Mouse (Mus musculus): ENCODE data around the gene Dync2h1. TPM values are rescaled to one million over a fixed set of nuclear protein-coding genes. Genes with fewer than 3 reads are reported as not detected.

Dync2h1 gene
- polyA plus RNA-seq, 1 experiment from 2014 or later: 5.5 TPM

GRCm38 (mm10) chr9:7158605-7159004 is 25.6 kb downstream of the Dync2h1 start:
- Histone ChIP-seq H3K9ac (no peak overlapping the region), H3K36me3 (no peaks in the 10 kb centered on the region; the same call in 1 of the 2 replicates), H3K4me3 (no peak overlapping the region), H3K4me1 (replicated peaks) (no peaks in the 10 kb centered on the region), H3K27me3 (no peaks in the 10 kb centered on the region), H3K27ac (no peak overlapping the region), H3K9me3 (replicated peaks) (no peaks in the 10 kb centered on the region), H3K4me2 (no peak overlapping the region)
- 88% methylated on average over 7 of the region's 7 CpGs for WGBS
- ATAC-seq (replicated peaks; ENCODE audit: insufficient number of reproducible peaks, insufficient read depth, low FRiP score, low read depth): no peak

- no peak overlapping the region for H3K4me2 ChIP-seq
- ATAC-seq (replicated peaks; ENCODE audit: insufficient number of reproducible peaks, insufficient read depth, low FRiP score, low read depth): no peak
- no peaks in the 10 kb centered on the region for H3K4me1 ChIP-seq (replicated peaks)
- H3K4me3 ChIP-seq: no peak overlapping the region
- WGBS: 79% methylated on average over 2 of the region's 2 CpGs
- no peak overlapping the region for H3K27ac ChIP-seq
- H3K27me3 ChIP-seq: no peaks in the 10 kb centered on the region
- no peak overlapping the region for H3K9ac ChIP-seq
- no peaks in the 10 kb centered on the region; the same call in 1 of the 2 replicates for H3K36me3 ChIP-seq
- H3K9me3 ChIP-seq (replicated peaks): no peaks in the 10 kb centered on the region
Observed at GRCm38 (mm10) chr9:7154391-7154790, 29.9 kb downstream of the Dync2h1 start.

GRCm38 (mm10) chr9:7122863-7123262 is 61.4 kb downstream of the Dync2h1 start:
- WGBS: 74% methylated on average over 2 of the region's 2 CpGs
- Histone ChIP-seq H3K9me3 (replicated peaks) (no peaks in the 10 kb centered on the region), H3K27me3 (no peaks in the 10 kb centered on the region), H3K4me2 (no peak overlapping the region), H3K4me3 (no peak overlapping the region), H3K9ac (no peak overlapping the region), H3K27ac (no peak overlapping the region), H3K36me3 (no peaks in the 10 kb centered on the region), H3K4me1 (replicated peaks) (no peaks in the 10 kb centered on the region)
- ATAC-seq (replicated peaks; ENCODE audit: insufficient number of reproducible peaks, insufficient read depth, low FRiP score, low read depth): no peak

- no peak for ATAC-seq (replicated peaks; ENCODE audit: insufficient number of reproducible peaks, insufficient read depth, low FRiP score, low read depth)
- Histone ChIP-seq H3K27me3 (no peaks in the 10 kb centered on the region), H3K4me3 (no peak overlapping the region), H3K27ac (no peak overlapping the region), H3K4me1 (replicated peaks) (no peaks in the 10 kb centered on the region), H3K36me3 (no peaks in the 10 kb centered on the region), H3K9me3 (replicated peaks) (no peaks in the 10 kb centered on the region), H3K9ac (no peak overlapping the region), H3K4me2 (no peak overlapping the region)
- 58% methylated on average over 1 of the region's 1 CpGs for WGBS
Observed at GRCm38 (mm10) chr9:7110166-7110565, 74.1 kb downstream of the Dync2h1 start.

GRCm38 (mm10) chr9:7101361-7101760 is 82.9 kb downstream of the Dync2h1 start:
- no peak for ATAC-seq (replicated peaks; ENCODE audit: insufficient number of reproducible peaks, insufficient read depth, low FRiP score, low read depth)
- no peak overlapping the region for H3K4me3 ChIP-seq
- no peaks in the 10 kb centered on the region for H3K4me1 ChIP-seq (replicated peaks)
- H3K9ac ChIP-seq: no peak overlapping the region
- H3K27me3 ChIP-seq: no peaks in the 10 kb centered on the region
- no peak overlapping the region for H3K4me2 ChIP-seq
- H3K27ac ChIP-seq: no peak overlapping the region
- H3K36me3 ChIP-seq: no peaks in the 10 kb centered on the region
- no peaks in the 10 kb centered on the region for H3K9me3 ChIP-seq (replicated peaks)

- Histone ChIP-seq H3K4me2 (no peak overlapping the region), H3K27me3 (no peaks in the 10 kb centered on the region), H3K9me3 (replicated peaks) (no peaks in the 10 kb centered on the region), H3K4me1 (replicated peaks) (no peaks in the 10 kb centered on the region), H3K9ac (no peak overlapping the region), H3K27ac (no peak overlapping the region), H3K4me3 (no peak overlapping the region), H3K36me3 (peaks cover 10% of the 10 kb centered on the region; the same call in 1 of the 2 replicates)
- WGBS: 74% methylated on average over 2 of the region's 2 CpGs
- ATAC-seq (replicated peaks; ENCODE audit: insufficient number of reproducible peaks, insufficient read depth, low FRiP score, low read depth): no peak
Observed at GRCm38 (mm10) chr9:7074625-7075024, 109.6 kb downstream of the Dync2h1 start.

GRCm38 (mm10) chr9:7070846-7071245 is 113.4 kb downstream of the Dync2h1 start:
- Histone ChIP-seq H3K9me3 (replicated peaks) (no peaks in the 10 kb centered on the region), H3K27me3 (no peaks in the 10 kb centered on the region), H3K27ac (no peak overlapping the region), H3K36me3 (peaks cover 5% of the 10 kb centered on the region; the same call in 1 of the 2 replicates), H3K4me1 (replicated peaks) (no peaks in the 10 kb centered on the region), H3K4me2 (no peak overlapping the region), H3K9ac (no peak overlapping the region), H3K4me3 (no peak overlapping the region)
- 69% methylated on average over 3 of the region's 3 CpGs for WGBS
- no peak for ATAC-seq (replicated peaks; ENCODE audit: insufficient number of reproducible peaks, insufficient read depth, low FRiP score, low read depth)

- Histone ChIP-seq H3K27me3 (no peaks in the 10 kb centered on the region), H3K36me3 (0 out of 2 replicates have a peak, but pooled peaks cover 3% of the 10 kb centered on the region), H3K4me1 (replicated peaks) (no peaks in the 10 kb centered on the region), H3K4me3 (no peak overlapping the region), H3K27ac (no peak overlapping the region), H3K4me2 (no peak overlapping the region), H3K9ac (no peak overlapping the region), H3K9me3 (replicated peaks) (no peaks in the 10 kb centered on the region)
- no peak for ATAC-seq (replicated peaks; ENCODE audit: insufficient number of reproducible peaks, insufficient read depth, low FRiP score, low read depth)
- WGBS: 71% methylated on average over 3 of the region's 3 CpGs
Observed at GRCm38 (mm10) chr9:7050588-7050987, 133.7 kb downstream of the Dync2h1 start.

- H3K9me3 ChIP-seq (replicated peaks): no peaks in the 10 kb centered on the region; the same call in 1 of the 2 replicates
- H3K4me2 ChIP-seq: no peak overlapping the region
- 25% methylated on average over 5 of the region's 5 CpGs for WGBS
- H3K4me3 ChIP-seq: no peak overlapping the region
- no peaks in the 10 kb centered on the region for H3K4me1 ChIP-seq (replicated peaks)
- peak overlapping the region; percentile 43; the same call in 1 of the 2 replicates for H3K27ac ChIP-seq
- peak; percentile 77; the same call in 1 of the 2 replicates for ATAC-seq (replicated peaks; ENCODE audit: insufficient number of reproducible peaks, insufficient read depth, low FRiP score, low read depth)
- no peak overlapping the region for H3K9ac ChIP-seq
- no peaks in the 10 kb centered on the region for H3K27me3 ChIP-seq
- H3K36me3 ChIP-seq: peaks cover 11% of the 10 kb centered on the region
Observed at GRCm38 (mm10) chr9:7042635-7043273, 141.5 kb downstream of the Dync2h1 start.

GRCm38 (mm10) chr9:7041231-7041630 is 143.0 kb downstream of the Dync2h1 start:
- H3K27ac ChIP-seq: no peak overlapping the region
- no peak for ATAC-seq (replicated peaks; ENCODE audit: insufficient number of reproducible peaks, insufficient read depth, low FRiP score, low read depth)
- no peak overlapping the region for H3K9ac ChIP-seq
- no peak overlapping the region for H3K4me3 ChIP-seq
- no peaks in the 10 kb centered on the region; the same call in 1 of the 2 replicates for H3K9me3 ChIP-seq (replicated peaks)
- H3K27me3 ChIP-seq: no peaks in the 10 kb centered on the region
- H3K36me3 ChIP-seq: peaks cover 11% of the 10 kb centered on the region
- no peak overlapping the region for H3K4me2 ChIP-seq
- H3K4me1 ChIP-seq (replicated peaks): no peaks in the 10 kb centered on the region
- 83% methylated on average over 5 of the region's 5 CpGs for WGBS

GRCm38 (mm10) chr9:7032553-7032952 is 151.7 kb downstream of the Dync2h1 start:
- H3K27me3 ChIP-seq: no peaks in the 10 kb centered on the region
- no peak overlapping the region for H3K27ac ChIP-seq
- no peak overlapping the region for H3K9ac ChIP-seq
- no peaks in the 10 kb centered on the region for H3K36me3 ChIP-seq
- H3K9me3 ChIP-seq (replicated peaks): no peaks in the 10 kb centered on the region
- WGBS: 54% methylated on average over 2 of the region's 2 CpGs
- H3K4me1 ChIP-seq (replicated peaks): no peaks in the 10 kb centered on the region
- no peak overlapping the region for H3K4me3 ChIP-seq
- H3K4me2 ChIP-seq: no peak overlapping the region
- ATAC-seq (replicated peaks; ENCODE audit: insufficient number of reproducible peaks, insufficient read depth, low FRiP score, low read depth): peak; percentile 47; the same call in 1 of the 2 replicates

- ATAC-seq (replicated peaks; ENCODE audit: insufficient number of reproducible peaks, insufficient read depth, low FRiP score, low read depth): no peak
- Histone ChIP-seq H3K27me3 (no peaks in the 10 kb centered on the region), H3K4me3 (no peak overlapping the region), H3K36me3 (no peaks in the 10 kb centered on the region), H3K4me1 (replicated peaks) (no peaks in the 10 kb centered on the region), H3K27ac (no peak overlapping the region), H3K9me3 (replicated peaks) (no peaks in the 10 kb centered on the region), H3K4me2 (no peak overlapping the region), H3K9ac (no peak overlapping the region)
Observed at GRCm38 (mm10) chr9:7015600-7015999, 168.6 kb downstream of the Dync2h1 start.

Measured in heart, embryonic 15.5 days (tissue).